Mouse (Mus musculus): Measurements from ENCODE around the gene Cyp24a1.
A peak's percentile ranks its signal among the peaks of the same experiment; 100 is the strongest.

Gene Cyp24a1

GRCm38 (mm10) chr2:170445861-170446260, 51.1 kb downstream of the Cyp24a1 start:
- DNase-seq (ENCODE audit: low read depth, low spot score) = peak; percentile 31

- peak; percentile 64 for DNase-seq (ENCODE audit: low read depth, low spot score)
These were observed 54.4 kb downstream of the Cyp24a1 start for GRCm38 (mm10) chr2:170442535-170442934.

- DNase-seq (ENCODE audit: low read depth, low spot score) = no peak
These were observed 58.2 kb downstream of the Cyp24a1 start for GRCm38 (mm10) chr2:170438782-170439181.

GRCm38 (mm10) chr2:170436204-170436603, 60.7 kb downstream of the Cyp24a1 start:
- DNase-seq (ENCODE audit: low read depth, low spot score) = no peak
